Mouse (Mus musculus) lung, postnatal 25 days (tissue): ENCODE measurements around the gene Iqschfp.
"Not testable (repeated sequence)": the region's sequence is repeated elsewhere in the genome, so short reads cannot be mapped to it uniquely, and the experiment has no call there.

Experiments used
- DNase-seq: peaks from one replicate; pipeline ENCODE4 v3.0.0; 2022; ENCODE audit warnings: low spot score

Iqschfp gene

GRCm38 (mm10) chr3:68071395-68072386 lies 179.7 kb downstream of the Iqschfp start:
- no peak for DNase-seq

- no peak for DNase-seq
Measured at GRCm38 (mm10) chr3:68077406-68077805, 185.4 kb downstream of the Iqschfp start.

- DNase-seq = no peak
Measured at GRCm38 (mm10) chr3:68085024-68085423, 193.0 kb downstream of the Iqschfp start.

DNA sequence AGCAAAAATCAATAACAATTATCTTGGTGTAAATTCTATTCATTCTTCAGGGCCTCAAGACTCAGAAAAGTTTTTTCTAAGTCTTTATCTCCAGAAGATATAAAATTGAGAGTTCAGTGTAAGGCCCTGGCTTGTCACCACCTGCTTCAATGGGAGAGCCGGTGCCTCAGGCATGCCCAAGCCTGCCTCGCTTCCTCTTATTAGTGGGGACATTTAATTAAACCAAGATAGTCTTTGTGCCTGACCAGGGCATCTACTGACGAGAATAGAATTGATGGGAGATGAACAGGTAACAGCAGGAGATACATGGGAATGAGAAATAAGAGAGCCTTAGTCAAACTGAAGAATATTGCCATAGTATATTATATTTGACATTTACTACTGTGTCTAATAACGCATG lies 200.1 kb downstream of the Iqschfp start:
- no peak for DNase-seq

DNA sequence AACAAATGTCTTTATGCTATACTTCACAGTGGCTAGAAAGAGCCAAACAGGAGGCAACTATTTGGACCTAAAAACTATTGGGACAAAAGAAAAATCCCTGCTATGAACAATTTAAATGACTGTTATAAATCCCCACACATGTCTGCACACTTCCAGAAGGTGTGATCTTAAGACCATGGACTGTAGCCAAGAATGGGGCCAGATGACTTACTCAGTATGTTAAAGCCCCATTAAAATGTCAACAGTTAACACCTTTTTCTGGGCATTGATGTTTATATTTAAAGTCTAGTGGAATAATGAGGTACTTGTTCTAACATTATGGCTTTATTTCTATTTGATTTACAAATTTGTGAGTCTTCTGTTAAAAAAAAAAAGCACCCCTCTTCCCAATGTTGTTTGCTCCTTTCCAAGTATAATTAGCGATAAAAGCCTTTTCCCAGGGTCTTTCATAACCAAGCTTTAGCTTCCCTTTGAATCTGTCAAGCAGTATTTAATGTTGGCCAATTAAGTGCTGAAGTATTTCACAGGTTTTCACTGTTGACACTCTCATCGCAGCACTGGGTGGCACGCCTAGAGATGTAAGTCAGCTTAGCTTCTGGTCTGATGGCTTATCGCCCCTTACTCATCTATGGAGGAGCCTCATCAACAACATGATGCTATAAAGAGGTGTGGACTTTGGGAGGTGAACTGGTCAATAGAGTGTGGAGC lies 204.8 kb downstream of the Iqschfp start:
- no peak for DNase-seq

GRCm38 (mm10) chr3:68099561-68099960 lies 207.5 kb downstream of the Iqschfp start:
- DNase-seq = not testable (repeated sequence)

- no peak for DNase-seq
Measured at GRCm38 (mm10) chr3:68101343-68101742, 209.3 kb downstream of the Iqschfp start.

DNA sequence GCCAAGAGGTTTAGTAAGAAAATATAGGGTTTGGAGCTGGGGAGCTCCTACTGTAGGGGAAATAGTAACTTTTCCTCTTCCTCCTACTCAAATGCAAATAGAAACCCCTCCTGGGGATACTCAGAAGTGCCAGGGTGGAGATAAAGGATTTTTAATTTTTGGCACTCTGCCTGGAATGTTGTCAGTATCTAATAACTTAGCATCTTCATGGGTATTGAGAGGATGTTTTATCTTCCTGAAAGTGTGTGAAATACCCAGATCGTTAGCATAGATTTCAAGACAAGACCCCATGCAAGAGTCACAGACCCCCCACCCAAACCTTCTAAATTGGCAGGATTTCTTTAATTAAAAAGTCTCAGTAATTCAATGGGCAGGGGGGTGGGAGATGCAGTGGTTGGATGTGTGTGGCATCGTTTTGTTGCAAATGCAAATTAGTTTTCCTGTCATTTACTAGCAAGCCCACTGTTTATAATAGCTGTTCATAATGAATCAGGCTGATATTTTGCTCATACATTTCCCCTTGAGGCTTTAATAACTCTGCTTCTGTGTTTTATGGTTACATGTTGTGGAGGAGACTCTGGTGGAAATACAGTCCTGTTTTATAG lies 213.2 kb downstream of the Iqschfp start:
- no peak for DNase-seq

DNA sequence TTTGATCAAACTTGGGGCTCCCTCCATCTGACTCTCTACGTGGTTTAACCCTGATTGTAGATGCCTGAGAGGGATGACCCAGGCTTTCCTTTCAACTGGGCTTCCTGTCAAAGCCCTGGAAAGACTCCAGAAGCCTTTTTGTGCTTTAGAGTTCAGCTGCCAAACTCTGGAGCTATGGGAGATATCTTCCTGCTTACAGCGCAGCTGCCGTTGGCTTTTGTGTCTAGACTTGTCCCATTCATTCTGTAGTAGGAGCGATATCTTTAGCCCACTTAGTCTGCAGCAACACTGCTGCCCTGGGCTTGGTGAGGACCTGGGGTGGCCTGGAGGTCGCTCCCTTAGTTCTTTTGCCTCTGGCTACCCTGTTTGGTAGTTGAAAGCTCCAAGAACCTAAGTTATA lies 229.3 kb downstream of the Iqschfp start:
- no peak for DNase-seq

- DNase-seq = no peak
Measured at GRCm38 (mm10) chr3:68126284-68126856, 234.3 kb downstream of the Iqschfp start.

DNA sequence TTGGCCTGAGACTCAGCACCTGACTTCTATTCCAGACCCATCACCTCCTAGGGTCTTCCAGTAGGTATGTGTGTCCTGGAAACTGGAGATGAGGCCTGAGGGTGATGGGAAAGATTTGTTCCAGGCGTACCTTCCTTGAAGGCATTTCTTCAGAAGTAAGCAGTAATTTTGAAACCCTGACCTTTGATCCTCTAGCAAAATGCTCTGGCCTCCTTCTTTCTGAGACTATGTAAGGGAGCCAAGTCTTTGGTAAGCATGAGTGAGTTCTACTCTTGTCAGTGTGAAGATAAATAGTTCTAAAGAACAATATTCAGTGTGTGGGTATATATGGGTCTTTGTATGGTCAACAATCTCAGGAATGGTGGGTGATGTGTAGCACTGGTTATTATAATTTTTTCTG lies 238.4 kb downstream of the Iqschfp start:
- DNase-seq = no peak

GRCm38 (mm10) chr3:68138833-68139627 lies 247.0 kb downstream of the Iqschfp start:
- no peak for DNase-seq

DNA sequence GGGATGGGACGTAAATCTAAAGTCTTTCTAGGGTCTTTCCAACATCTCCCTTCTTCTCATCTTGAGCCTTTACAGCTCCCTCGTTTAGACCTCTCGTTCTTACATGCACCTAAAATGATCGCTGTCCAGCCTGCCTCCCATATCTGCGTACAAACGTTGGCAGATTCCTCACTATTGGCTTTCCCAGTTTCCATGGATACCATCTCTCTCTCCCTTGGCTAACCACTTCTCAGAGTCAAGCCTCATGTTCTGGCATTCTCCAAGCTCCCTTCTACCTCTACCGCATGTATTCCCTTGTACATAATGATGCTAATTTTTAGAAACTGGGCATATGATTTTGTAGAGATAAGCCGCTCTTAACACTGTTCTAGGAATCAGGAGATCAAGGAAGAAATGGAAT lies 258.7 kb downstream of the Iqschfp start:
- no peak for DNase-seq

DNA sequence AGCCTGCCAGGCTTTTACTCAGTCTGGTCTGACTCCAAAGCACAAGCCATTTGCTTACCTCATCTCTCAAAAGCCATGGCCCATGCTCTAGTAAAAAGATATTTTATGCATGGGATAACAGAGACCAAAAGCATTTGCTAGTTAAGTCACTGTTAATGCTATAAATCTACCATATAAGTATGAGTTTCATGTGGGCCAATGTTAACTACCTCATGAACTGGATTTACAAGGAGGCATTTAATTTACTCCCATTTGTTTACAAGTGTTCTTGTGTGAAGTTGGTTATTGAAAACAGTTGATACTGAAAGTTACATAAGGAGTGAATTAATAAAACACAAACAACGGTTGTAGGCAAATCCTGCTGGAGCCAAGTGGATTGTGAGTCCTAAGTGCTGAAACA lies 268.1 kb downstream of the Iqschfp start:
- no peak for DNase-seq

DNA sequence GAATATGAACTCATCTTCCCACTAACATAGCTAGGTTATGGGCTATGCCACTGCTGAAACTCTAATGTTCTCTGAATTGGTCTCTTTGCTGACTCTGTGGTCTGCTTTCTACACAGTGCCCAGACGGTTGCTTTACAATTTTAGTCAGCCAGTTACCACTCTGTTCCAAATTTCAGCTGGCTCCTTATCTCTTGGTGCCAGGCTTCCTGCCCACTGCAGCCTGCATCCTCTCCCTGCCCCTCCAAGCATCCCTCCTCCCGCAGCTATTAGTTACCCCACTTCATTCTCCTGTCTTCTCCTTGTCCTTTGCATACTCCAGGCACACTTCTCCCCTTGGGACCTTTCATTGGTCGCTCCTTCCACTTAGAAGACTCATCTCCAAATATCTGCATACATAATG lies 268.7 kb downstream of the Iqschfp start:
- no peak for DNase-seq

DNA sequence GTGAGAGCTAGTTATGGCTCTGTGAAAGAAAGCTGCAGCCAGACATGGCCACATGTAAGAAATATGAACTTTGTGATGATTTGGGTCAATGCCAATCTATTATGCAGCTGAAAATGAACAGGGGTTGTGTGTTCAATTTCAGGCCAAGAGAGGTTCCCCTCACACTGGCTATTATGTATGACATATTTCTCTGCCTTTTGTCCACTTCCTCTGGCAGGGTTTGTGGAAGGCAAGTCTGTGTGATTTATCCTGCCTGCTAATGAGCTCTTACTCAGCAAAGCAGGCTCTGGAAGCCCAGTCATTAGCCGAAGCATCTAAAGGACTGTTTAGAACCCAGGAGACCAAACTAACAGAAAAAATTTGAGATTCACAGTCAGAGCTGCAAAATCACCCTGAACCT lies 286.2 kb downstream of the Iqschfp start:
- DNase-seq = no peak

DNA sequence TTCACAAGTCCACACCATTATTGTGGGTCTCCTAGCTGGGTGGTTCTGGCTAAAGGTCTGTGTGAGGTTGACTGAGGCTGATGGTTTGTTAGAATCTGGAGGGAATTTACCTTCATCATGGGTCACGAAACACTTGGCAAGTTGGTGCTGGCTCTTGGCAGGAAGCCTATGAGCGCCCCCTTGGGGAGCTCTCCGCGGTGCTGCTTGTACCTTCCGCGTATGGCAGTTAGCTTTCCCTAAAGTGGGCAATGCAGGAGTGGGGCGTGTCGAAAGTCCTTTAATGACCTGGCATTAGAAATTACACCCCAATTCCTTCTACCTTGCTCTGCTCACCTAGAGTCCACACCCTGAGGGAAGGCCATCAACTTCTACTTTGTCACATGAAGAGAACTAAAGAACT lies 295.4 kb downstream of the Iqschfp start:
- no peak for DNase-seq

DNA sequence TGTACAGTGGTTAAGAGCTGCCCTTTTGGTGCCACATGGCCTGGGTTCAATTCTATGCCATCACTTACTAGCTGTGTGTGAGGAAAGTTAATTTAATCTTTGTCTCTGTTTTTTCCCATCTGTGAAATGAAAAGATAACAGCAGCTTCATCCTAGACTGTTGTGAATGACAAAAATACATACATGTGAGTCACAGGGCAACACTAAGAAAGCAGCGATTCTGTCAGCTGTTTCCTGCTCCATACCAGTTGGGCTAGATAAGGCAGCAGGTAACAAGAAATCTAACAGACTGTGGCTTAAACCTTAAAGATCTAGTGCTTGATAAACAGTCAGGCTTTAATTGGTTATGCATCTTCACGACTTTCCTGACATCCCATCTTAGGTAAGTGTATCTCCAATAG lies 297.1 kb downstream of the Iqschfp start:
- DNase-seq = no peak

GRCm38 (mm10) chr3:68196933-68197332 lies 304.9 kb downstream of the Iqschfp start:
- DNase-seq = no peak

DNA sequence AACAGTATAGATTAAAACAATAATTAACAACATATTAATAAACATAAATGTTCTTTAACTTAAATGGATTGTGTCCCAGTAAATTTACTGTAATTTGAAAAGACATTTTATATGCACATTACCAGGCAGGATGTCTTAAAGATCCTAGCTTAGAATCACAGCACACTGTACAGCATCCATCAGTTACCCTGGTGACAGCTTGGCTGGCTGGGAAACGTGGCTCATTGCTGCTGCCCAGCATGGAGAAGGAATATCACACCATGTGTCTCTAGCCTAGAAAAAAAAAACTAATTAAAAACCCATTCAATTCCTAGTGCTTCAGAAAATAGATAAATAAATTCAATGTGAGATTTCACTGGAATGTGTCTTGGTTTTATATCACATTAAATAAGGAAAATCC lies 309.2 kb downstream of the Iqschfp start:
- no peak for DNase-seq

GRCm38 (mm10) chr3:68202162-68202902 lies 310.3 kb downstream of the Iqschfp start:
- DNase-seq = no peak
